Mouse (Mus musculus) embryonic fibroblast, embryonic 13.5 days (primary cell): ENCODE results near the gene Nhlh1.

Source experiments
- CTCF ChIP-seq: IDR thresholded peaks from 2 replicates; pipeline ENCODE4 v1.5.1; 2011; ENCODE audit warnings: mild to moderate bottlenecking, control low read depth, low read length, moderate library complexity, borderline replicate concordance; ENCODE audit not compliant: insufficient read depth
- POLR2A ChIP-seq: IDR thresholded peaks from 2 replicates; pipeline ENCODE4 v1.6.1; 2011; ENCODE audit warnings: low read depth, mild to moderate bottlenecking, control low read depth, low read length, moderate library complexity

DNA sequence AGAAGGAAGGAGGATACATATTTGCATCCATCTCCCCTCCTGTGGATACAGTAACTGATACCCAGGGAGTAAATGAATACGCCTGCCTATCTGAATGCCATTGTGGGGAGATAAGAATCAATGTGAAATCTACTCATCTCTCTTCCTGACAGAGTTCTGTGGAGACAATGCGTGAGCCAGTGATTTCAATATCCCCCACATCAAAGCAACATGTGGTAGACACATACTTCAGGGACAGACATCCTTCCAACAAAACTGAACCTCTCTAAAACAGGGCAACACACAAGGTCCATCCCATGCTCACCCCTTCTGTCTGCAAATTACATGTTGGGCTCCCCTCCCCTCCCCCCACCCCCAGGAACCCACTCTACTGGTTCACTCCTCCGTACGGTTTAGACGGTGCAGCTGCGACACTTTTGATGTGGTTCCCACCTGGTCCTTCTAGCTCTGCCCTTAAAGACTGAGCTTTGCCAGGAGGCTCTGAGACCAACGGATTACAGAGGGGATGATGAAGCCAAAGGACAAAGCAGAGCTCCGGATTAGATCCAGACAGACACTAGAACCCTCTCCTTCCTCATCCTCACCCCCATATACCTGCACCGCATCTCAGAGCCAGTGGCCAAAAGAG, 41.9 kb downstream of the Nhlh1 start:
- TF ChIP-seq CTCF (no peak), POLR2A (no peak)
